Mouse (Mus musculus): ENCODE measurements around the gene Sun1.

DNA sequence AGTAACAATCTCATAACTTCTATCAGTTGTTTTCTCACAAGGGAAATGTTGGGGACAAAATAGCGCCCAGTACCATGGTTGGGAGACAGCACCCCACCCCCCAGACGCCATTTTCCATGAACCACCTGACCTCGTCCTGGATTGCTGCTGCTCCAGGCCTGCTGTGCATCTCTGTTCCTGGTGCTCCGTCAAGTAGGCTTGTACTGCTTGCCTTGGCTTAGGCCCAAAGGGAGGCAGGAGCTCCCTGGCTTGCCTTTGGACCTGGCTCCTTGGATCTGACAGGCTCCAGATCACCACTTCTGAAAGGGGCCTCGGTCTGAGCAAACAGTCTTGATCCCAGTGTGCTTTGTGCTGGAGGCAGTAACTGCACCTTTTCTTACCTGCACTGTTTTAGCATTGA is 59.4 kb downstream of the Sun1 start:
- TF ChIP-seq CTCF (IDR thresholded peaks at IDR 0.05; ENCODE audit: borderline replicate concordance, extremely low read depth, insufficient read depth, insufficient read length): no peak
- TF ChIP-seq POLR2A (IDR thresholded peaks at IDR 0.05; ENCODE audit: borderline replicate concordance, extremely low read depth, insufficient read depth, insufficient read length, poor library complexity, severe bottlenecking): no peak

Data from brain, embryonic 14.5 days (tissue).